Mouse (Mus musculus) small intestine, adult 2 months (tissue): Measurements from ENCODE around the gene 4931414P19Rik.

Experiments used
- CTCF ChIP-seq: fragments of 200-500 bp; IDR thresholded peaks from 2 replicates; pipeline ENCODE4 v1.5.1; 2012; ENCODE audit warnings: low read depth, mild to moderate bottlenecking, control low read depth, inconsistent platforms, low read length, moderate library complexity, mixed read lengths; ENCODE audit not compliant: insufficient replicate concordance, insufficient read length; ENCODE audit errors: extremely low read depth
- POLR2A ChIP-seq: fragments of 200-500 bp; IDR thresholded peaks from 2 replicates; pipeline ENCODE4 v1.6.1; 2012; ENCODE audit warnings: low read depth, mild to moderate bottlenecking, control low read depth, inconsistent platforms, low read length, moderate library complexity

DNA sequence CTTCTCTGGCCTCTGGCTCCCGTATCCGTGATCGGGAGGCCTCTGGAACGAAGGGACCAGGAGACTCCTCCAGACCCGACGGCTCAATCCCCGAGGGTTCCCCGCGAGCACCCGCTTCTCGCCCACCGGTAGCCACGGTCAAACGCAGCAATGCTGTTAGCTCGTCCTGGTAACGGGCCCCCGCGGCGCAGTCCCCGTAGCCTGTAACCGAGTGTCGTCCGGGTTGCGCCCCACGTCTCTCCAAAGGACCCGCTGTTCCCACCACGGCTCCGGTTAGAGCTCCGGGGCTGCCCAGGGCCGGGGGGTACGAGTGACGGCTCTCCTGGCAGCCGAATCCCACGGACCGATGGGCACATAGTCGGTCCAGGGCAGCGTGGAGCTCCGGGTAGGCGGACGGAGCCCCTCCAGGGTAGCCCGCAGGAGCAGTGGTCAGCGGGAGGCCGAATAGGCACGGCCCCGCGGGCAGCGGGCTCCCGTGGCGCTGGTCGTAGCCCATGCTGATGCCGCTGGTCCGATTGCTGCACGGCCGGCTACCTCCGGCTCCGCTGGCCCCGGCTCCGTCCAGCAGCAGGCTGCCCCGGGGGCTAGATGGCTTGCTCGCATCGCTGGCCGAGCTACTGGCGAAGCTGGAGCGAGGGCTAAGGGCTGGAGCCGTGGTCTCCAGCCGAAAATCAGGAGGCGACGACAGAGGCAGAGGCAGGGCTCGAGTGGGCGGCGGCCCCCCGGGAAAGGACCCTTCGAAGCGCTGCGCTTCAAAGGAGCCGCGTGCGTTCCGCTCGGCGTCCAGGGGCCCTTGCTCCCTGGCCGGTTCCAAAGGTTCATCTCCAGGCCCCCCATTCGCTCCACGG, 29.3 kb downstream of the 4931414P19Rik start:
- TF ChIP-seq POLR2A (no peak), CTCF (no peak)
